Mouse (Mus musculus) hindbrain, embryonic 12.5 days (tissue): Measurements from ENCODE around the gene Tshr. TPM values are rescaled to one million over a fixed set of nuclear protein-coding genes. Genes with fewer than 3 reads are reported as not detected.
"Not testable (repeated sequence)": the region's sequence is repeated elsewhere in the genome, so short reads cannot be mapped to it uniquely, and the experiment has no call there.

Experiments
- ATAC-seq: fragments of 200-750 bp; cut with Nextera tagmentation; 2 replicates; pipeline ENCODE4 v1.8.0; 2017; ENCODE audit warnings: moderate TSS enrichment; ENCODE audit not compliant: low FRiP score
- H3K27ac ChIP-seq: fragments of 300-500 bp; sonication (generic); 2 replicates; pipeline ENCODE4 v1.5.1; 2016; ENCODE audit warnings: mild to moderate bottlenecking
- H3K27me3 ChIP-seq: fragments of 300-500 bp; sonication (generic); 2 replicates; pipeline ENCODE4 v1.6.1; 2016; ENCODE audit warnings: mild to moderate bottlenecking
- H3K36me3 ChIP-seq: fragments of 300-500 bp; sonication (generic); 2 replicates; pipeline ENCODE4 v1.6.1; 2016; ENCODE audit warnings: mild to moderate bottlenecking
- H3K4me1 ChIP-seq: fragments of 300-500 bp; sonication (generic); 2 replicates; pipeline ENCODE4 v1.6.1; 2016
- H3K4me2 ChIP-seq: fragments of 300-500 bp; sonication (generic); replicated peaks from 2 replicates; pipeline ENCODE4 v1.6.1; 2016; ENCODE audit warnings: mild to moderate bottlenecking
- H3K4me3 ChIP-seq: fragments of 300-500 bp; sonication (generic); 2 replicates; pipeline ENCODE4 v1.5.1; 2016; ENCODE audit warnings: mild to moderate bottlenecking
- H3K9ac ChIP-seq: fragments of 300-500 bp; sonication (generic); 2 replicates; pipeline ENCODE4 v1.6.1; 2016; ENCODE audit warnings: mild to moderate bottlenecking, moderate library complexity
- H3K9me3 ChIP-seq: fragments of 300-500 bp; sonication (generic); replicated peaks from 2 replicates; pipeline ENCODE4 v1.6.1; 2016; ENCODE audit warnings: mild to moderate bottlenecking
- WGBS: fragments of 180-500 bp; shearing (Covaris S2); methylation state at CpG from one replicate; pipeline ENCODE4 v1.1.7; 2016; 5-methylcytosine and 5-hydroxymethylcytosine counted together
- polyA plus RNA-seq: library from polyadenylated mRNA; unstranded; fragments of >200 nt; fragmentation: Nextera tagmentation; extraction: Ambion mirVana; gene quantifications from 2 replicates; pipeline ENCODE4 v1.2.1, GENCODE M21; 2016

The Tshr gene
- polyA plus RNA-seq, 1 experiment from 2014 or later, result 0.25 TPM

- H3K4me3 ChIP-seq, result no peak overlapping the region
- no peaks in the 10 kb centered on the region for H3K27me3 ChIP-seq
- H3K9me3 ChIP-seq, result no peaks in the 10 kb centered on the region
- ATAC-seq, result no peak
- no peak overlapping the region for H3K27ac ChIP-seq
- H3K4me2 ChIP-seq, result no peak overlapping the region
- WGBS, result 68% methylated on average over 3 of the region's 3 CpGs
- H3K4me1 ChIP-seq, result peaks cover 3% of the 10 kb centered on the region; the same call in 1 of the 2 replicates
- no peak overlapping the region for H3K9ac ChIP-seq
- no peaks in the 10 kb centered on the region for H3K36me3 ChIP-seq
Measured at GRCm38 (mm10) chr12:91517808-91518207, 133.4 kb downstream of the Tshr start.

- no peak overlapping the region for H3K9ac ChIP-seq
- 70% methylated on average over 3 of the region's 3 CpGs for WGBS
- ATAC-seq, result no peak
- no peak overlapping the region for H3K4me3 ChIP-seq
- no peak overlapping the region for H3K27ac ChIP-seq
- H3K9me3 ChIP-seq, result no peaks in the 10 kb centered on the region
- no peaks in the 10 kb centered on the region for H3K4me1 ChIP-seq
- no peaks in the 10 kb centered on the region for H3K27me3 ChIP-seq
- H3K36me3 ChIP-seq, result no peaks in the 10 kb centered on the region
- H3K4me2 ChIP-seq, result no peak overlapping the region
Measured at GRCm38 (mm10) chr12:91523626-91524025, 139.3 kb downstream of the Tshr start.

GRCm38 (mm10) chr12:91534514-91534913, 150.2 kb downstream of the Tshr start:
- H3K4me3 ChIP-seq, result no peak overlapping the region
- ATAC-seq, result no peak
- WGBS, result 86% methylated on average over 6 of the region's 6 CpGs
- H3K36me3 ChIP-seq, result no peaks in the 10 kb centered on the region
- no peaks in the 10 kb centered on the region for H3K4me1 ChIP-seq
- no peaks in the 10 kb centered on the region for H3K9me3 ChIP-seq
- H3K27ac ChIP-seq, result no peak overlapping the region
- H3K27me3 ChIP-seq, result no peaks in the 10 kb centered on the region
- H3K4me2 ChIP-seq, result no peak overlapping the region
- H3K9ac ChIP-seq, result no peak overlapping the region

GRCm38 (mm10) chr12:91540202-91540601, 155.8 kb downstream of the Tshr start:
- H3K9me3 ChIP-seq, result no peaks in the 10 kb centered on the region
- H3K9ac ChIP-seq, result no peak overlapping the region
- no peak overlapping the region for H3K4me3 ChIP-seq
- 93% methylated on average over 7 of the region's 7 CpGs for WGBS
- no peak overlapping the region for H3K27ac ChIP-seq
- no peaks in the 10 kb centered on the region for H3K36me3 ChIP-seq
- H3K4me2 ChIP-seq, result no peak overlapping the region
- H3K4me1 ChIP-seq, result no peaks in the 10 kb centered on the region
- H3K27me3 ChIP-seq, result no peaks in the 10 kb centered on the region
- no peak for ATAC-seq

GRCm38 (mm10) chr12:91549471-91549870, 165.1 kb downstream of the Tshr start:
- Histone ChIP-seq H3K36me3 (no peaks in the 10 kb centered on the region; the same call in 1 of the 2 replicates), H3K9me3 (no peaks in the 10 kb centered on the region), H3K27me3 (no peaks in the 10 kb centered on the region), H3K27ac (no peak overlapping the region), H3K4me1 (peaks cover 5% of the 10 kb centered on the region; the same call in 1 of the 2 replicates), H3K4me2 (no peak overlapping the region), H3K9ac (no peak overlapping the region), H3K4me3 (no peak overlapping the region)
- no peak for ATAC-seq
- WGBS, result 79% methylated on average over 9 of the region's 9 CpGs

GRCm38 (mm10) chr12:91551773-91552526, 167.6 kb downstream of the Tshr start:
- peak overlapping the region; percentile 6; the same call in 1 of the 2 replicates for H3K4me2 ChIP-seq
- H3K9me3 ChIP-seq, result no peaks in the 10 kb centered on the region
- H3K9ac ChIP-seq, result no peak overlapping the region
- peaks cover 5% of the 10 kb centered on the region; the same call in 1 of the 2 replicates for H3K4me1 ChIP-seq
- H3K27me3 ChIP-seq, result no peaks in the 10 kb centered on the region
- no peak overlapping the region for H3K4me3 ChIP-seq
- H3K27ac ChIP-seq, result no peak overlapping the region
- peak; percentile 90 for ATAC-seq
- WGBS, result 64% methylated on average over 19 of the region's 19 CpGs
- H3K36me3 ChIP-seq, result peaks cover 2% of the 10 kb centered on the region

- H3K27ac ChIP-seq, H3K9me3 ChIP-seq, ATAC-seq, H3K4me2 ChIP-seq, H3K9ac ChIP-seq, H3K4me1 ChIP-seq, H3K27me3 ChIP-seq, H3K4me3 ChIP-seq: not testable (repeated sequence)
- peaks cover 13% of the 10 kb centered on the region for H3K36me3 ChIP-seq
- 82% methylated on average over 8 of the region's 8 CpGs for WGBS
Measured at GRCm38 (mm10) chr12:91557358-91558005, 173.1 kb downstream of the Tshr start.

- WGBS, result 60% methylated on average over 4 of the region's 4 CpGs
- H3K27ac ChIP-seq, H3K4me1 ChIP-seq, ATAC-seq, H3K27me3 ChIP-seq, H3K4me2 ChIP-seq, H3K9ac ChIP-seq, H3K4me3 ChIP-seq, H3K9me3 ChIP-seq: not testable (repeated sequence)
- H3K36me3 ChIP-seq, result peaks cover 20% of the 10 kb centered on the region
Measured at GRCm38 (mm10) chr12:91558152-91558551, 173.8 kb downstream of the Tshr start.

- Histone ChIP-seq H3K4me2 (no peak overlapping the region), H3K4me3 (no peak overlapping the region), H3K27me3 (no peaks in the 10 kb centered on the region), H3K9ac (no peak overlapping the region), H3K27ac (no peak overlapping the region), H3K36me3 (peaks cover 73% of the 10 kb centered on the region), H3K9me3 (no peaks in the 10 kb centered on the region), H3K4me1 (no peaks in the 10 kb centered on the region)
- 95% methylated on average over 4 of the region's 4 CpGs for WGBS
- ATAC-seq, result no peak
Measured at GRCm38 (mm10) chr12:91567145-91567544, 182.8 kb downstream of the Tshr start.

GRCm38 (mm10) chr12:91569255-91569654, 184.9 kb downstream of the Tshr start:
- no peaks in the 10 kb centered on the region for H3K4me1 ChIP-seq
- ATAC-seq, result no peak
- H3K4me2 ChIP-seq, result no peak overlapping the region
- no peaks in the 10 kb centered on the region for H3K27me3 ChIP-seq
- no peak overlapping the region for H3K9ac ChIP-seq
- peaks cover 74% of the 10 kb centered on the region for H3K36me3 ChIP-seq
- no peaks in the 10 kb centered on the region for H3K9me3 ChIP-seq
- WGBS, result 83% methylated on average over 3 of the region's 3 CpGs
- no peak overlapping the region for H3K27ac ChIP-seq
- no peak overlapping the region for H3K4me3 ChIP-seq

GRCm38 (mm10) chr12:91571708-91572107, 187.3 kb downstream of the Tshr start:
- no peak overlapping the region for H3K4me2 ChIP-seq
- no peak overlapping the region for H3K9ac ChIP-seq
- peaks cover 77% of the 10 kb centered on the region for H3K36me3 ChIP-seq
- no peaks in the 10 kb centered on the region for H3K27me3 ChIP-seq
- no peaks in the 10 kb centered on the region for H3K9me3 ChIP-seq
- no peak overlapping the region for H3K4me3 ChIP-seq
- H3K4me1 ChIP-seq, result no peaks in the 10 kb centered on the region
- ATAC-seq, result no peak
- 91% methylated on average over 2 of the region's 2 CpGs for WGBS
- no peak overlapping the region for H3K27ac ChIP-seq

GRCm38 (mm10) chr12:91579665-91580064, 195.3 kb downstream of the Tshr start:
- Histone ChIP-seq H3K4me3 (no peak overlapping the region), H3K9ac (no peak overlapping the region), H3K36me3 (peaks cover 35% of the 10 kb centered on the region), H3K4me1 (peaks cover 5% of the 10 kb centered on the region), H3K4me2 (no peak overlapping the region), H3K27me3 (no peaks in the 10 kb centered on the region), H3K27ac (no peak overlapping the region), H3K9me3 (no peaks in the 10 kb centered on the region)
- WGBS, result 100% methylated on average over 2 of the region's 2 CpGs
- no peak for ATAC-seq
